Mouse (Mus musculus): ENCODE results near the gene Uqcc2.

GRCm38 (mm10) chr17:27134715-27135114 lies 999 bp upstream of the Uqcc2 start:
- no peak for TF ChIP-seq CTCF (IDR thresholded peaks at IDR 0.05)
- TF ChIP-seq POLR2A (IDR thresholded peaks at IDR 0.05; ENCODE audit: insufficient read depth, low read depth, low read length) = no peak
- TF ChIP-seq EP300 (IDR thresholded peaks at IDR 0.05; ENCODE audit: insufficient read depth, low read depth, low read length) = no peak

Data from heart, adult 2 months (tissue).